29 mouse cellular contexts compared by ENCODE assay signal in the genomic region with DNA sequence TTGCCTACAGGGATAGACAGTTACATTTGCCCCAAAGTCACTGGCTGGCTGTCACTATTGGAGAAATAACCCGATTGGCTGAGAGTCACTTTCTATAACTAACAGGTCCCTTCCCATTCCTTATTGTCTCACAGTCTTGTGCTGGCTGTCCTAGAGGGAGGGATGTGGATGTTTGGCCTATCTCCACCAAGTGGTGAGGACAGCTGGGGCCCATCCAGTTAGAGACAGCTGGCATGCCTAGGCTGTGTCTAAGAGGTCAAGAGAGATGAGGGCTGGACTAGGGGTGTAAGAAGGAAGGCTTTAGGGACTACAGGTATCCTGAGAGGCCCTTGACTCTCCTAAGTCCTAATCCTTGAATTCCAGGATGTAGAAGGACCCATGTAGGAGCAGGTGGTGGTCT.
"Had no signal": no experiment of that assay in that cellular context is flagged by ENCODE, and none has a peak within 500 bp of the region (broad histone marks: within the 10 kb centered on the region; RNA-seq: fewer than 3 reads in every experiment).

No protein-coding gene starts in this region.

- H3K4me2 ChIP-seq: limb, embryonic 12.5 days; limb, embryonic 13.5 days; limb, embryonic 15.5 days; liver, embryonic 11.5 days; liver, embryonic 12.5 days; liver, embryonic 13.5 days; liver, embryonic 15.5 days; lung, embryonic 14.5 days; lung, embryonic 15.5 days; midbrain, embryonic 11.5 days; midbrain, embryonic 12.5 days; midbrain, embryonic 13.5 days; midbrain, embryonic 15.5 days had no signal

- DNase-seq: left cerebral cortex, postnatal 4 days; liver; liver, embryonic 13.5 days; liver, postnatal 0 days; lung, adult 18-20 months; lung, adult 2 months; lung, embryonic 14.5 days; lung, postnatal 10 days; lung, postnatal 14 days; lung, postnatal 36 days; lung, postnatal 4 days; midbrain, embryonic 14.5 days had no signal

- H3K4me3 ChIP-seq: left cerebral cortex, adult 2 months; limb, embryonic 10.5 days; limb, embryonic 12.5 days; limb, embryonic 13.5 days; limb, embryonic 15.5 days; liver, embryonic 12.5 days; liver, embryonic 13.5 days; liver, embryonic 15.5 days; lung, embryonic 15.5 days; megakaryocyte, embryonic 14.5 days; midbrain, embryonic 10.5 days; midbrain, embryonic 12.5 days; midbrain, embryonic 13.5 days; midbrain, embryonic 15.5 days had no signal

- H3K36me3 ChIP-seq: limb, embryonic 10.5 days; limb, embryonic 12.5 days; limb, embryonic 13.5 days; limb, embryonic 15.5 days; liver, embryonic 12.5 days; liver, embryonic 13.5 days; liver, embryonic 15.5 days; lung, embryonic 15.5 days; midbrain, embryonic 10.5 days; midbrain, embryonic 12.5 days; midbrain, embryonic 13.5 days; midbrain, embryonic 15.5 days had no signal

- ATAC-seq: liver, postnatal 0 days; lung, postnatal 0 days; midbrain, embryonic 13.5 days; midbrain, embryonic 15.5 days; midbrain, embryonic 16.5 days had no signal

- H3K27me3 ChIP-seq: limb, embryonic 12.5 days; limb, embryonic 13.5 days; limb, embryonic 15.5 days; liver, embryonic 12.5 days; liver, embryonic 13.5 days; liver, embryonic 15.5 days; lung, embryonic 15.5 days; megakaryocyte, embryonic 14.5 days; midbrain, embryonic 12.5 days; midbrain, embryonic 13.5 days; midbrain, embryonic 15.5 days had no signal
